8 mouse cellular contexts compared by ENCODE assay signal in genomic region chr6:67169873-67170673, GRCm38 (mm10).
DNase-seq lines count a peak whose midpoint lies in the region; ATAC-seq and TF ChIP-seq lines count a peak whose summit lies in the region.

No protein-coding gene starts in this region.

- 52% methylated on average over 13 of the region's 13 CpGs for WGBS in hindbrain, embryonic 16.5 days
- WGBS in limb, embryonic 10.5 days: 51% methylated on average over 13 of the region's 13 CpGs

- peak overlapping the region; percentile 57 for H3K27ac ChIP-seq in gastrocnemius, adult 2 months
- H3K27ac ChIP-seq in hindbrain, embryonic 16.5 days (ENCODE audit: low read depth, low read length): no peak overlapping the region
- H3K27ac ChIP-seq in limb, embryonic 10.5 days: peak overlapping the region; percentile 79

- intact Hi-C loops in gastrocnemius, adult 2 months (cut with DNase I): loop anchor here (1.0 to 10.0 kb wide), 3 partner anchors 148 to 635 kb away; partner anchors contain the start of gene Mad2l1

- 0 out of 2 replicates have a peak overlapping the region, but pooled peaks have one; percentile 10 for H3K9ac ChIP-seq in hindbrain, embryonic 16.5 days (ENCODE audit: low read depth, low read length)

- peak; percentile 86 for TF ChIP-seq CTCF in gastrocnemius, adult 2 months (IDR thresholded peaks at IDR 0.05)

- ATAC-seq in hindbrain, embryonic 16.5 days: peak; percentile 85

- H3K4me1 ChIP-seq in hindbrain, embryonic 16.5 days (ENCODE audit: control insufficient read depth, insufficient read depth, low read depth, low read length): peaks cover 2% of the 10 kb centered on the region; the same call in 1 of the 2 replicates
- H3K4me1 ChIP-seq in limb, embryonic 10.5 days: peaks cover 9% of the 10 kb centered on the region

- H3K9me3 ChIP-seq in hindbrain, embryonic 16.5 days (ENCODE audit: control insufficient read depth, low read length): no peaks in the 10 kb centered on the region
- no peaks in the 10 kb centered on the region for H3K9me3 ChIP-seq in limb, embryonic 10.5 days (replicated peaks)

- peak; percentile 50 for DNase-seq in ovary, adult 18-20 months (ENCODE audit: low spot score)
- no peak for DNase-seq in ovary, postnatal 10 days (ENCODE audit: low spot score)
- peak; percentile 78 to 81 for DNase-seq in cerebellum, postnatal 10 days
- peak; percentile 68 for DNase-seq in gastrocnemius, adult 2 months
- peak; percentile 67 for DNase-seq in limb, embryonic 10.5 days (ENCODE audit: low spot score)
- peak; percentile 79 for DNase-seq in mesoderm, embryonic 11.5 days (ENCODE audit: low read depth, low spot score)
- DNase-seq in skeletal muscle tissue, adult 2 months (ENCODE audit: low read depth, low spot score): peak; percentile 73

- peak overlapping the region; percentile 59 for H3K4me3 ChIP-seq in gastrocnemius, adult 2 months
- H3K4me3 ChIP-seq in hindbrain, embryonic 16.5 days (ENCODE audit: low read length): peak overlapping the region; percentile 3; the same call in 1 of the 2 replicates
- H3K4me3 ChIP-seq in limb, embryonic 10.5 days: no peak overlapping the region

- H3K36me3 ChIP-seq in hindbrain, embryonic 16.5 days (ENCODE audit: control insufficient read depth, insufficient read depth, low read length): no peaks in the 10 kb centered on the region
- no peaks in the 10 kb centered on the region for H3K36me3 ChIP-seq in limb, embryonic 10.5 days

- peak overlapping the region; percentile 37 for H3K4me2 ChIP-seq in hindbrain, embryonic 16.5 days (ENCODE audit: low read length)

- H3K27me3 ChIP-seq in hindbrain, embryonic 16.5 days (replicated peaks; ENCODE audit: control insufficient read depth, insufficient read depth, low read length): no peaks in the 10 kb centered on the region
- H3K27me3 ChIP-seq in limb, embryonic 10.5 days (ENCODE audit: low read depth, poor library complexity, severe bottlenecking): no peaks in the 10 kb centered on the region
